Mouse (Mus musculus) common myeloid progenitor, adult 5-6 weeks (primary cell): Measurements from ENCODE around the gene C3. TPM values are rescaled to one million over a fixed set of nuclear protein-coding genes. Genes with fewer than 3 reads are reported as not detected.

Experiments used
- ATAC-seq: replicated peaks from 2 replicates; pipeline ENCODE4 v1.8.0; 2016; ENCODE audit warnings: low read depth, mild to moderate bottlenecking, moderate TSS enrichment, inconsistent platforms; ENCODE audit not compliant: poor library complexity, severe bottlenecking
- total RNA-seq: library from RNA; stranded (forward); fragments of 200-1000, 187-1606 nt; gene quantifications from 2 replicates; pipeline ENCODE4 v1.2.3, GENCODE M21; 2017

The C3 gene
- total RNA-seq, 1 experiment from 2014 or later = 19.3 TPM

DNA sequence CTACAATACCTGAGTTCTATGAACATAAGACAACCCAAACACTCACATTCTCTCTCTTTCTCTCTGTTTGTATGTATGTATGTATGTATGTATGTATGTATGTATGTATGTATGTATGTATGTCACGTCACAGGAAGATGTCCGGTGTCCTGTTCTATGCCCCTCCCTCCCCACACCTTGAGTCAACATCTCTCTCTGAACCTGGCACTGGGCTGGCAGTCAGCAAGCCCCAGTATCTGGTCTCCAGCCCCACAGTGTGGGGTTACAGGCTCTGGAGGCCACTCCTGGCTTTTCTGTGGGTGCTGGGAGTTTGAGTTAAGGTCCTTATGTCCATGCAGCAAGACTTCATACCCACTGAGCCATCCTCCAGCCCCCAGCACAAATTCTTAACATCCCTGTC lies 468 bp downstream of the C3 start:
- no peak for ATAC-seq

DNA sequence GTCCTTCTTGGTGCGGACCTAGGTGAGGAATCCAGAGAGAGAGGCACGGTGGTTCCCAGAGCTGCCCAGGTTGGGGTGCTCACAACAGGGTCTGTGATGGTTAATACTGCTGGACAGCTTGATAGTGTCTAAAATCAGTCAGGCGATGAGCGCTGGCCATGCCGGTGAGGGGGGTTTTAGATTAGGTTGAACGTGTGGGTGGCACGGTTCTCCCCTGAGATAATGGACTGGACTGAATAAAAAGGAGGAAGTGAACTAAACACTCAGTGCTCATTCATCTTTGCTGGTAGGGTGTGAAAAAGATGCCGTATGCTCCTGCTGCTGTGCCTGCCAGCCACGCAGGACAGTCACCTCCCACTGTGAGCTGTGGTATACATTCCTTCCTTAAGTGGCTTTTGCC lies 4.6 kb downstream of the C3 start:
- peak; percentile 23 for ATAC-seq

DNA sequence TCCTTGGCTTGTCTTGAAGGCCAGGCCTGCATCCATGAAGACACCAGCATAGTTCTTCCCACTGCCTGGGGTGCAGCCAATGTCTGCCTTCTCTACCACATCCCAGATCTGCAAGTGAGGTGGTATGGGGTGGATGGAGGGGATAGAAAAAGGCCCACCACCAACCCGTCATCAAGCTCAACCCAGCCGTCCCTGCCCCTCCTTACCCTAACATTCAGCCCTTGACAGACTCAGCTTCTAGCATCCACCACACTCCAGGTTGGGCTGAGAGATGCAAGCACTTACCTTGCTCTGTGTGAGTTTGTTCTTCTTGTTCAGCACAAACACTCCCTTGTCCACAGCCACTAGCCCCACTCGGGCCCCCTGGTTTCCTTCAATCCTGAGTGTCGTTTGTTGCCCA lies 6.0 kb downstream of the C3 start:
- ATAC-seq = no peak

DNA sequence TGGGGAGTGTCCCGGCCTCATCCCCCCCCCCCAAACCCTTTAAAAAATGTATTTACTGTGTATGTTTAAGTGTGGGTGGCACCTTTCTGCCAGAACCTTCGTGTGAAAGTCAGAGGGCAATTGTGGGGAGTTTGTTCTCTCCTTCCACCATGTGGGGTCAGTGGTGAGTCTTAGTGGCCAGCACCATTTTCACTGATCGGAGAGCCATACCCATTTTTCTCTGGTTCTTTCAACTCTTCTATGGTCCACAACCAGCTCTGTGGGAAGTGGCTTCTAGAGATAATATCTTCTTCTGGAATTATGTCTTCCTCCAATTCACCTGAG lies 8.1 kb downstream of the C3 start:
- peak; percentile 51 for ATAC-seq

DNA sequence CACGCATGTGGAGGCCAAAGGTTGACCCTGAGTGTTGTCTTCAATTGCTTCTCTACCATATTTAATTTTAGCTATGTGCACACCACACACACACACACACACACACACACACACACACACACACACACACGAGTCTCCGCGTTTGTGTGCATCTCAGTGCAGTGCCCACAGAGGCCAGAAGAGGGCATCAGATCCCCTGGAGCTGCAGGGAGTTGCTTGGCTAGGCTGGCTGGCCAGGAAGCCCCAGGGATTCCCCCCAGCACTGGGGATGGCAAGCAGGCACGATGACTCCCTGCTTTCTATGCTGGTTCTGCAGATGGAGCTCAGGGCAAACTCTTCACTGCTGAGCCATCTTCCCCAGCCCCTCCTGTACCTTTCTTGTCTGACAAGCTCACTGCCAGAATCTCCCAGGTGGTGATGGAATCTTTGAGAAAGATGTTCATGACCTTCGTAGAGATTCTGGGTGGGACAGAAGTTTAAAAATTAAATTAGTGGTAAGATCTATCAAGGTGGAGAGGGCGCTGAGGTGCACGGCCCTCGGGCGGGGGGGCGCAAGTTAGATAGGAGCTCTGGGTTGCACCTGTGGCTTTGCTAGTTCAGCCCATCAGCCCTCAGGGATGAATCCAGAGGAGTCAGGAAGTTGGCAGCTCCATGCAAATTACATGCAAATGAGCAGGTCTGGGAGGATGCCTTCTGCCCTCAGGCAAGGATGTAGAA lies 8.6 kb downstream of the C3 start:
- ATAC-seq = peak; percentile 67

DNA sequence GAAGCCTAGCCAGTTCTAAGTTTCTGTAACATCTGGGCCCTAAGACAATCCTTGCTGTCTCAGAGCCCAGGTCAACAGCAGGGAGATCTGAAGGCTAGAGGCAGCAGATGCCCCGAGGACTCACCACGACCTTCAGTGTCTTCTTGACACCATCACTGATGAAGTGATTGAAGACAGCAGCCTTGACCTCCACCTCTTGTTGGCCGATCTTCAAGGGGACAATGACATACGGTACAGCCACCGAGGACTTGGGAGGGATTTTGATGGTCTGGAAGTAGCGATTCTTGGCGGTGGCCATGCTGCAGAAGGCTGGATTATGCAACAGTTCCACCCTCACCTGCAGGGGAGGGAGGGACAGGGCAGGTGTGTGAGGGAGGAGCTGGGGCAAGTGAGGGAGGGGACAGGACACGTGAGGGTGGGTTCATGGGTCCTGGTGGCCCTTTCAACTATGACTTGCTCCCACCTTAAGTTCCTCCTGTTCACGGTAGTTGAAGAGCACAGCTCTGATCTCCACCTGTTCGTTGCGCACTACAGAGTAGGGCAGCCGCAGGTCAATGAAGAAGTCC lies 9.5 kb downstream of the C3 start:
- ATAC-seq = no peak

DNA sequence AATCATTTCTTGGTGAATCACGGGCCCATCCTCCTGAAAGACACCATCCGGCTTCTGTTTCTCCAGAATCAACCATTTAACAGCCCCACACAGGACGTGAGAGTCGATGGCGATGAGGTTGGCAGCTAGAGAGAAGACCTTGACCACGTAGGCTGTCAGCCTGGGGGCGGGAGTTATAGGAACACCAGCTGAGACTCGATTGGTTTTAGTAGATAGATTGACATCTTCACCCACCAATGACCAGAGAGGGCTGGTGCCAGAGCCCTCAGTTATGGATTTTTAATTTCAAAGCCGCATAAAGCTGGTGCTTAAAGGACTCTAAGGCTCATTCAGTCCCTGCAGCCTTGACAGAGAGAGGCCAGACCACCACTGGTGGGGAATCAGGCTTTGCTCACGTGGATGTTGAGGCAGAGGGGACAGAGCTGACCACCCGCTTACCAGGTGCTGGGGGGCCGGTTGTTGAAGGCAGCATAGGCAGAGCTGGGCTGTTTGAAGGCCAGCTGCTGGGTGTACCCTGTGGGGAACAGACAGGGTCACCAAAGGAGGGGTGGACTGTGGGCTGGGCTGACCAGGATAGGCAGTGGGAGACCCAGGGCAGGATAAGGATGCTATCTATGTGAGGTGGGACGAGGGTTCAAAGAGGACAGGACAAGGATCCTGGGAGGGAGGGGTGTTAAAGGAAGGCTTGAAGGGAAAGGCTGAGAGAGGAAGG lies 13.1 kb downstream of the C3 start:
- peak; percentile 55 for ATAC-seq

DNA sequence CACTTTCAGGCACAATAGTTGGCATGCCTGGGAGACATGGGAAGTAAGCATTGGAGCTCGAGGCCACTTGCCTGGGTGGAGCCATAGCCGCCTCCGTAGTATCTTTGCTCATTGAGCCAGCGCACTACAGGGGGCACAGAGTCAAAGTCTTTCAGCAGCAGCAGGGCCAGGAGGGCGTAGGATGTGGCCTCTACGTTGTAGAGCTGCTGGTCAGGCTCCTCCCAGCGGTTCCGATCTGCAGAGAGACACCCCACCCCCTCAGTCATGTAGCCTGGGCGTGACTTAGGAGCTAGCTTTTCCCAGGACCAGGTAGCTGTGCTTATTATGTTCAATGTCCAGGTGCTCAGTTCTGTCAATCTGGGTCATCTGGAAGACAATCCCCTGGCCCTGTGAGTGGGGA lies 16.4 kb downstream of the C3 start:
- ATAC-seq = no peak

DNA sequence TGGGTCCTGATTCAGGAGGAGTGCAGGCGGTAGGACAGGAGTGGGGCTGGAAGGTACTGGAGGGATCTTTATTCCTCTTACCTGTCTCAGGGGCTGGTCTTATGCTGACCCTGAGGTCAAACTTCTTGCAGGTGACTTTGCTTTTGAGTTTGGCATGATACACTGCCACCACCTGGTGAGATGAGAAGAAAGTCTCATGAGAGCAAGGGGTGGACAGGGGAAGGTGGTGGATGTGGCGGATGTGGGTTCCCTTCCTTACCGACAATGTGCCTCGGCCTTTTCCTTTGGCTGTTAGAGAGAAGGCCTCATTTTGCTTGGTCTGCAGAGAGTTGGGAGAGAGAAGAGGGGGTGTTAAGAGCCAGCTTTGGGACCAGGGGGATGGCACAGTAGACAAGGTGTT lies 18.6 kb downstream of the C3 start:
- peak; percentile 83 for ATAC-seq

DNA sequence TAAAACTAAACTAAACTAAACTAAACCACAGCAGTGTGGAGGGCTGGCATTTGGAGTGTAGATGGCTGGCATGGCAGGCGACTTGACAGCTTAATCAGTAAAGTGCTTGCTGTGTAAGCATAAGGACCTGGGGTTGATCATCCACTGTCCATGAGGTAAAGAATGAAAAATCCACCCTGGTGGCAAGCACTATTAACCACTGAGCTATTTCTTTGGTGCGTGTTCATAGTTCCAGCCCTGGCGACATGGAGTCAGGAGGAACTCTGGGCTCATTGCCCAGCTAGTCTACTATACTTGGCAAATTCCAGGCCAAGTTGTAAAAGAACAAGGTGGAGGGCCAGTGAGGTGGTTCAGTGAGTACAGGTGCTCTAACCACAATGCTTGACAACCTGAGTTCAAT lies 20.0 kb downstream of the C3 start:
- ATAC-seq = no peak

DNA sequence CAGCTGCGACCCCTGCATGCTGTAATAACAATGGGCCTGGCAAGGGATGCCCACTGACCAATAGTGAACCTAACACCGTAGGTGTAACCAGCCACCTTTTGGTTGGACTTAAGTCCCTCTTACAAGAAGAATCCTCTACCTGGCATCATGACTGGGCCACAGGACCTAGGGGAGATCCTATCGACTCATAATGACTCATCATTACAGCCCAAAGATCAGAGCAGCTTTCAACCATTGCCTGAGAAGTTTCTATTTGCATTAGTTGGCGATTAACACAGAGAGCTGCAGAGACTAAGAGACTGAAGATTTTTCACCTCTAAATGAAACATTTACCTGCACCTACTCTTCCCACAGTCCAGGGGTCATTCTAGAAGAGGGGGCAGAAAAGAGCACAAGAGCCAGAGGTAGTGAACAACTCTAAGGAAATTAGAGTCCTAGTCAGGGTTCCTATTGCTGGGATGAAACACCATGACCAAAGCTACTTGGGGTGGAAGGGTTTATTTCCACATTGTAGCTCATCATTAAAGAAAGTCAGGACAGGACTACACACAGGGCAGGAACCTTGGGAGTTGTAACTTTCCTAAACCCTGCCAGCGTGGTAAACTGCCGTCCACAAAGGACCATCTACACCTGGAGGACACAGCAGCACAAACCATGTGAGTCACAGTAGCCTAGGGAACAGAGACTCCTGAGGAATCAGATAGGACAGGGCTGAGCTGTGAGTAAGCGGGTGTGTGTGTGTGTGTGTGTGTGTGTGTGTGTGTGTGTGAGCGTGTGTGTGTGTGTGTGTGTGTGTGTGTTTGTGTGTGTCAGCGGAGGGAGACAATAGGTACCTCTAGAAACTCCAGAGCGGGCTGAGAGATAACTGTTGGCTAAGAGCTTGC lies 25.9 kb downstream of the C3 start:
- ATAC-seq = no peak

DNA sequence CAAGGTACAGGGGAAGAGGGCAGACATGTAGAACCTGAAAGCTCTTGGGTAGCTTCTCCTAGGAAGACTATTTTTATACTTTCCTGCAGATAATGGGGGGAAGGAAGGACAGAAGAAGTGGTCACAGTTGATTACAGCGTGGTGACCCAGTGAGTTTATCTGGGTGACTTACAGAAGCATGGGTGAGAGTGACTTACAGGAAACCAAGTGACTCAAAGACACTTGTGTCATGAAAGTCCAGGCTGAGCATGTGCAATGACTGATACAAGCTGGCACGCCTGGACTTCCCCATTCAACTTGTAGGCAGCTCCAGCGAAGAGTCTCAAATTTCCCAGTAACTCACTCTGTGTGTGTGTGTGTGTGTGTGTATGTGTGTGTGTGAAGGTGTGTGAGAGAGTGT lies 29.7 kb downstream of the C3 start:
- ATAC-seq = peak; percentile 35; the same call in 1 of the 2 replicates

DNA sequence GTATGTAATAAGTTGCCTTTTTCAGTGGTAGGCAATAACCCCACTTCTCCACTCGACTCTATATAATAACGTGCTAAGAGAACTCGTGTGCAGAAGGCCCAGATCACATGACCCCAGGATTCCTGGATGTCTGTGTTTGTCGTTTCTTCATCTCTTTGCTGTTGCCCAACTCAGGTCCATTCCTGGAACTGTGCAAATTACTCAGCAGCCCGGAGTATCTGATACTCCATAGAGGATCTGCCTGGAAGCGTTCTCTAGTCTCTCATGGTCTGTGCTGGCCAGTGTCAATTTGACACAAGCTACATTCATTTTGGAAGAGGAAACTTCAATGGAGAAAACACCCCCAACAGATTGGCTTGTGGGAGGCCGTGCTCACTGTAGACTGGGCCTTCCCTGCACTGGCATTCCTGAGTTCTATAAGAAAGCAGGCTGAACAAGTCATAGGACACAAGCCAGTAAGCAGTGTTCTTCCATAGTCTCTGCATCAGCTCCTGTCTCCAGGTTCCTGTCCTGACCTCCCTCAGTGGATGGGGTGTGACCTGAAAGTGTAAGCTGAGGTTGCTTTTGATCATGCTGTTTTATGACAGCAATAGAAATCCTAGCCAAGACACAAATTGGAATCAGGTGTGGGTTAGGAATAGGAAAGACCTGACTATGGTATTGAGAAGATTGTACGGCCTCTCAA lies 32.5 kb downstream of the C3 start:
- no peak for ATAC-seq

DNA sequence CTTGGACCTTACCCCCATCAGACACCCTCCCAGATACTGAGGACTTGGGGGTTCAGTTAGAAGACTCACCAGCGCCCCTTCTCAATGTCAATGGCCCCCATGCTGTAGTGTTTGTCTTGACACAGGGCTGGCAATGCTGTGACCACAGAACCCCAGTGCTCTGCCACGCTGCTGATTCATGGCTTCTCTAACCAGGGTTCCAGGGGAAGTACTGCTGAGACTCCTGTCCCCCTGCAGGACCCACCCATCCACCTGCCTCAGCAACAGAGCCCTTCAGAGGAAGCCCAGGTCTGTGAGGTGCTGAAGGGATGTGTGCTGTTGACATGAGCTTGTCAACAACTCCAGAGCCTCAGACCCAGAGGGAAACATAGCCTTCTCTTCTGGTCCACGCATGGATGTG lies 33.2 kb downstream of the C3 start:
- ATAC-seq = 0 out of 2 replicates have a peak, but pooled peaks have one; percentile 14

DNA sequence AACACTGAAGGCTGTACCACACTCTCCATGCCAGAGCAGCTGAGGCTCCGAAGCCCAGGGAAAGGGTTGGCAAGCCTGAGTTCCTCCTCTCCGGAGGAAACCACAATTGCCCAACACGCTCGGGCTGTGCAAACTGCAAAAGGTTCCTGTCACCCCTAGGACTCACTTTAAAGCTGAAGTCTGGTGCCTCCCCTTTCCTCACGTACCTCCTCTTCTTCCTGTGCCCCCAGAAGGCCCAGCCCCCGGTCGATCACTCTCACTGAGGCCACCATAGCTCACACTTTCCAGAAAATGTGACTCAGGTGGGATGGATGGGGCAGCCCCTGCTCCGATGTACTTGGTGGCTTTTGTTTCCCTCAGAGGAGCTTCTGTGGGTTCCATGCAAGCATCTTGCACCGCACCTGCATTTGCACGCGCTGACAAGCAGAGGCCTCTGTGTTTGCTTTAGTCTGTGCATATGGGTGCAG lies 33.9 kb downstream of the C3 start, which contains the start of gene Tnfsf14:
Gene Tnfsf14, minus strand, starts transcription at position 137 of the 467 bp plus-strand sequence.
- ATAC-seq = peak; percentile 87

DNA sequence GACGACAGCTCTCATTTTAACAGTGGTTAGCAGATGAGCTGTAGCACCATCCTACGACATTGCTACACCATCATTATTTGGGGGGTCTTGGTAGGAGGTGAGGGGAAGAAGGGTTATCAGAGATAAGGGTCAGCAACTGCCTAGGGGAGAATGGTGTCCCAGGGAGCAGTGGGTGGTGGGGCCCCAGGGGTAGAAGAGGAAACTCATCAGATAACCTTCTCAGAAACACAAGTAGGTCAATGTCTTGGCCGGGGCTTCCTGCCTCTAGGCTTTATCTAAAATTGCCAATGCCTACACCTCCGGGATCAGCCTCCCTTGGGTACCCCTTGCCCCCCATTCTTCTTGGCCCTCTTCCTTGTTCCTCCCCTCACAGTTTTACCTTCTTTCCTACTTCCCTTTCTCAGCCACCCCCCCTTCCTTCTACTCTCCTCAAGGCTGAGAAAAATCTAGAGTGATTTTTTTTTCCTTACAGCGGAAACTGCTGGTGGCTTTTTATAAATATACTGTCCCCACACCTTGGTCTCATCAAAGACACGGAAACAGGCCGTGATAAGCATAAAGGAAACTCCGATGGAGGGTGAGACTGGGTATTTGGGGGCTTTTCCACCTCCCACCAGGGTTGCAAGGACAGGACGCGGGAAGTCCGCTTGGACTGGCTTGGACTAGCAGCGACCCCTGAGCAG lies 39.3 kb downstream of the C3 start:
- peak; percentile 47 for ATAC-seq

DNA sequence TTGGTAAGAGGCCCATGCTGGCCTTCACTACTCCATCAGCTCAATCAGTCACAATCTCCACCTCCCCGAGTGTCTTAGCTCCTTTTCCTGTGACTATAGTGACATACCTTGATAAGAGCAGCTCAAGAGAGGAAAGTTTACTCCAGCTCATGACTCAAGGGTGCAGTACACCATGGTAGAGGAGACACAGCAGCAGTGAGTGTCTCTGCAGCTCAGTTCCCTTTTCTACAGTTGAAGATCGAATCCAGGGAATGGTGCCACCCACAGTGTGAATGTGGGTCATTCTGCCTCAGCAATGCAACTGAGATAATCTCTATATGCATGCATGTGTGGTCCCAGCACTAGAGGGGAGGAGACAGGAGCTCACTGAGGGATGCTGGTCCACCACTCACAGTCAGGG lies 42.3 kb downstream of the C3 start:
- no peak for ATAC-seq

DNA sequence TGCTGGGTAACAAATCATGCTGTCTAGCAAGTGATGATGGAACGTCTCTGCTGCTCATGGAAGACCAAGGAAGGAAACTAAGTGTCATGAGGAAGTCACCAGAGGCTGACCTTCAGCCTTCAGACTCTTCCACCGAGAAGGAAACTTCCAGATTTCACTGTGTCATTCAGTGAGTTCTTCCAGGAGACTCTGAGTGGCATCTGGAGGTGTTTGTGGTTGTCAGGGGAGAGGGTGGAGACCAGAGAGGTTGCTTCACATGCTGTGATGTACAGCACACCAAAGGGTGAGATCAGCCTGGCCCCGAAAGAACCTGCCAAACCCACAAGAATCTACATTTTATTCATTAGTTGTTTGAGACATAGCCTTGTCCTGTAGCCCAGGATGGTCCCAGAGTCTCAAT lies 45.1 kb downstream of the C3 start:
- peak; percentile 26; the same call in 1 of the 2 replicates for ATAC-seq

DNA sequence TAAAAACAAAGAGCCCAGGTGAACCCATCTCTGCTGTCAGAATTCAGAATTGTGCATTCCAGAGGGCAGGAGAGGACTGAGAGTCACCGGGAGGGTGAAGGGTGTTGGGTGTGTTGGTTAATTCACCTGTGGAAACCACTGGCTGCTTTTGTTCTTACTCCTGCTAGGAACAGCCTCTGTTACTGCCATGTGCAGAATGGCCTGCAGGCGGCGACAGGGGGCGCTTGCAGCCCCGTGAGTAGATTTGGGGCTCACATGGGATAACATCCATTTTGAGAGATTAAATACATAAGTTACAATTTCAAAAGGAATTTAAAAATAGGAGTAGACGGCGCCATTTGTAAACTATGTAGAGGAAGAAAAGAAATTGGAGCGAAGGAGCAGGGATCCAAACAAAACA lies 47.6 kb downstream of the C3 start:
- ATAC-seq = peak; percentile 83
